In genomic region chr9:6424606-6425005, GRCm38 (mm10) we compare ENCODE assay signal across 19 mouse cellular contexts.
DNase-seq lines count a peak whose midpoint lies in the region; ATAC-seq and TF ChIP-seq lines count a peak whose summit lies in the region.
"Had no signal": no experiment of that assay in that cellular context is flagged by ENCODE, and none has a peak within 500 bp of the region (broad histone marks: within the 10 kb centered on the region; RNA-seq: fewer than 3 reads in every experiment).

No protein-coding gene starts in this region.

- TF ChIP-seq POLR2A in heart, adult 2 months (IDR thresholded peaks at IDR 0.05; ENCODE audit: insufficient read depth, low read depth, low read length): no peak

- peaks cover 4% of the 10 kb centered on the region; the same call in 1 of the 2 replicates for H3K36me3 ChIP-seq in heart, adult 2 months (ENCODE audit: control insufficient read depth, insufficient read depth, low read length)
- H3K36me3 ChIP-seq in midbrain, postnatal 0 days (ENCODE audit: insufficient read depth, low read length): no peaks in the 10 kb centered on the region
- no peaks in the 10 kb centered on the region for H3K36me3 ChIP-seq in midbrain, embryonic 13.5 days
- H3K36me3 ChIP-seq: embryonic facial prominence, embryonic 13.5 days; heart, embryonic 12.5 days; hindbrain, embryonic 13.5 days had no signal

- H3K4me3 ChIP-seq in heart, adult 2 months: no peak overlapping the region
- H3K4me3 ChIP-seq in midbrain, postnatal 0 days (ENCODE audit: low read depth, low read length): no peak overlapping the region
- H3K4me3 ChIP-seq in midbrain, embryonic 13.5 days (replicated peaks): no peak overlapping the region
- H3K4me3 ChIP-seq: embryonic facial prominence, embryonic 13.5 days; forebrain, embryonic 13.5 days; heart, embryonic 12.5 days; hindbrain, embryonic 13.5 days had no signal

- ATAC-seq in midbrain, postnatal 0 days (ENCODE audit: low FRiP score): 0 out of 2 replicates have a peak, but pooled peaks have one; percentile 52
- ATAC-seq in midbrain, embryonic 13.5 days: no peak
- ATAC-seq: activated CD4-positive, CD25-positive, alpha-beta regulatory T cell, adult 4 months; forebrain, embryonic 13.5 days; forebrain, postnatal 0 days; Patski had no signal

- peak; percentile 24 to 47 for DNase-seq in cerebellum, postnatal 10 days
- DNase-seq in cerebellum, adult 9-11 months: no peak
- DNase-seq in heart, adult 2 months: no peak
- no peak for DNase-seq in heart, postnatal 4 days
- DNase-seq in midbrain, postnatal 0 days (ENCODE audit: low spot score): peak; percentile 49
- DNase-seq in right cerebral cortex, postnatal 36 days (ENCODE audit: low spot score in 2 of 2): no peak
- DNase-seq: adrenal gland, postnatal 14 days; forebrain, postnatal 0 days; gastrocnemius, postnatal 14 days; kidney, adult 11 months; kidney, adult 9 months had no signal

- H3K27ac ChIP-seq in heart, adult 2 months: peak overlapping the region; percentile 40
- H3K27ac ChIP-seq in midbrain, postnatal 0 days (ENCODE audit: low read depth, low read length): no peak overlapping the region
- no peak overlapping the region for H3K27ac ChIP-seq in midbrain, embryonic 13.5 days
- H3K27ac ChIP-seq: embryonic facial prominence, embryonic 13.5 days; forebrain, embryonic 13.5 days; hindbrain, embryonic 13.5 days had no signal

- no peak overlapping the region for H3K4me2 ChIP-seq in midbrain, postnatal 0 days (ENCODE audit: low read depth, low read length, poor library complexity, severe bottlenecking)
- no peak overlapping the region for H3K4me2 ChIP-seq in midbrain, embryonic 13.5 days (replicated peaks)
- H3K4me2 ChIP-seq: embryonic facial prominence, embryonic 13.5 days; forebrain, embryonic 13.5 days; heart, embryonic 12.5 days; hindbrain, embryonic 13.5 days had no signal

- no peaks in the 10 kb centered on the region for H3K27me3 ChIP-seq in heart, adult 2 months (ENCODE audit: control insufficient read depth, insufficient read depth, low read length)
- no peaks in the 10 kb centered on the region for H3K27me3 ChIP-seq in midbrain, postnatal 0 days (ENCODE audit: insufficient read depth, low read length)
- H3K27me3 ChIP-seq in midbrain, embryonic 13.5 days: no peaks in the 10 kb centered on the region
- H3K27me3 ChIP-seq: CH12.LX; embryonic facial prominence, embryonic 13.5 days; forebrain, embryonic 13.5 days; heart, embryonic 12.5 days; hindbrain, embryonic 13.5 days; Patski had no signal

- H3K9ac ChIP-seq in heart, adult 2 months (ENCODE audit: low read depth, low read length): no peak overlapping the region
- no peak overlapping the region for H3K9ac ChIP-seq in midbrain, postnatal 0 days (replicated peaks; ENCODE audit: low read length, poor library complexity, severe bottlenecking)
- no peak overlapping the region for H3K9ac ChIP-seq in midbrain, embryonic 13.5 days (replicated peaks)
- H3K9ac ChIP-seq: embryonic facial prominence, embryonic 13.5 days; forebrain, embryonic 13.5 days; forebrain, postnatal 0 days; heart, embryonic 12.5 days; hindbrain, embryonic 13.5 days had no signal

- no peak for TF ChIP-seq CTCF in heart, adult 2 months (IDR thresholded peaks at IDR 0.05)
- TF ChIP-seq CTCF in midbrain, postnatal 0 days (IDR thresholded peaks at IDR 0.05): no peak

- intact Hi-C loops in heart, adult 2 months (cut with DNase I): no loop called here

- no peaks in the 10 kb centered on the region for H3K79me2 ChIP-seq in heart, adult 2 months (replicated peaks; ENCODE audit: control insufficient read depth, insufficient read depth, low read length)

- no peak for TF ChIP-seq EP300 in heart, adult 2 months (IDR thresholded peaks at IDR 0.05; ENCODE audit: insufficient read depth, low read depth, low read length)

- peaks cover 2% of the 10 kb centered on the region for H3K4me1 ChIP-seq in heart, adult 2 months (ENCODE audit: control insufficient read depth, insufficient read depth, low read length)
- no peaks in the 10 kb centered on the region for H3K4me1 ChIP-seq in midbrain, postnatal 0 days (ENCODE audit: insufficient read depth, low read length)
- no peaks in the 10 kb centered on the region for H3K4me1 ChIP-seq in midbrain, embryonic 13.5 days (replicated peaks)
- H3K4me1 ChIP-seq: embryonic facial prominence, embryonic 13.5 days; forebrain, embryonic 13.5 days; heart, embryonic 12.5 days; hindbrain, embryonic 13.5 days had no signal

- no peaks in the 10 kb centered on the region for H3K9me3 ChIP-seq in midbrain, postnatal 0 days (ENCODE audit: low read length)
- no peaks in the 10 kb centered on the region for H3K9me3 ChIP-seq in midbrain, embryonic 13.5 days
- H3K9me3 ChIP-seq: embryonic facial prominence, embryonic 13.5 days; forebrain, embryonic 13.5 days; heart, embryonic 12.5 days; hindbrain, embryonic 13.5 days had no signal

Comparison
In these comparisons a context has a peak if more than half of its experiments do, and no peak if none do; other contexts are left out.
1. DNase-seq: peak in cerebellum, postnatal 10 days (2 of 2) and midbrain, postnatal 0 days (single experiment); none in cerebellum, adult 9-11 months (single experiment), heart, adult 2 months (0 of 2), heart, postnatal 4 days (single experiment) and right cerebral cortex, postnatal 36 days (0 of 2).